Mouse (Mus musculus): ENCODE results near the gene Olfr1367. TPM values are rescaled to one million over a fixed set of nuclear protein-coding genes. Genes with fewer than 3 reads are reported as not detected.
A peak's percentile ranks its signal among the peaks of the same experiment; 100 is the strongest.

The Olfr1367 gene
- polyA plus RNA-seq (2012; ENCODE audit: insufficient read depth, low replicate concordance): not detected in 2 replicates

DNA sequence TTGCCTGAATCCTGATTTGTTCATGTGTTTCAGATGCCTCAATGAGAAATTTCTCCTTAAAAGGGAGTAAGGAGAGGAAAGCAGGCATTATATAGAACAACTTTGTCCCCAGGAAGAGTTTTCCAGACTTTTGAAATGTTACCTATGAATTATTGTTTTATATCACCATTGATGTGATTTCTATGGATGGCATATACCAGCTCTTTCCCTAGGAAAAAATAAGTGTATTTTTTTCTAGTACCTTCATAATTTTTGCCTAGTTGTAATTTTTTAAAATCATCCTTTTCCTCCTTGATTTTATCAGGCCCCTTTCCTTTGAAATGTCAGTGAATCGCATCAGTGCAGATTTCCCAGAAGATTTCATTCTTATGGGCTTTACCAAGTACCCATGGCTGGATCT is at the start of gene Olfr1367:
TSS of gene Olfr1367 (plus strand) at position 301 of the 400 bp plus-strand sequence.
- H3K36me3 ChIP-seq (replicated peaks; ENCODE audit: low read length): no peaks in the 10 kb centered on the region
- H3K27me3 ChIP-seq (replicated peaks): peaks cover 21% of the 10 kb centered on the region
- TF ChIP-seq FLI1 (IDR thresholded peaks at IDR 0.05; ENCODE audit: low read length) (no peak), GATA1 (IDR thresholded peaks at IDR 0.05; ENCODE audit: borderline replicate concordance, low read length) (no peak)
- no peak within 1 kb of the TSS for H3K4me3 ChIP-seq (replicated peaks)
- H3K4me1 ChIP-seq: peaks cover under 1% of the 10 kb centered on the region; the same call in 1 of the 2 replicates
- H3K9me3 ChIP-seq: no peaks in the 10 kb centered on the region

DNA sequence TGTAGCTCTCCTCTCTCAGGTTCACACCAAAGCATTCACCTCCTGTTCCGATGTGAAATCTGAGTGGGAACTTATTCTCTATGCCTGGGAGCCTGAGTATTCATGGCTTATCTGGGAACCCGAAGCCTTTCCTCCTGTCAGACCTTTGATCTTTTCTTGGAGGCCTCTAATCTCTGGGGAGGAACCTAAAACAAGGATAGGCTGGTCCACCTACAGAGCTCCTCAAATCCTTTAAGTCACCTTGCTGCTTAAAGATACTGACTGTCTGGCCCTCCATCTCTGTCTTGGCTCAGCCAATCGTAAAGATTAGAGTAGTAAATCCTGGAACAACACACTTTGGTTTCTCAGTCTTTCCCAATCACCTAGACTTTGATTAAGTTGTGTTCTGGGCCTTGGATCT is 48.2 kb upstream of the Olfr1367 start:
- no peak overlapping the region for H3K4me3 ChIP-seq (replicated peaks)
- H3K27me3 ChIP-seq (replicated peaks): peaks cover 19% of the 10 kb centered on the region
- H3K9me3 ChIP-seq: no peaks in the 10 kb centered on the region
- TF ChIP-seq FLI1 (IDR thresholded peaks at IDR 0.05; ENCODE audit: low read length) (no peak), GATA1 (IDR thresholded peaks at IDR 0.05; ENCODE audit: borderline replicate concordance, low read length) (no peak)
- H3K4me1 ChIP-seq: peaks cover 18% of the 10 kb centered on the region
- H3K36me3 ChIP-seq (replicated peaks; ENCODE audit: low read length): no peaks in the 10 kb centered on the region

DNA sequence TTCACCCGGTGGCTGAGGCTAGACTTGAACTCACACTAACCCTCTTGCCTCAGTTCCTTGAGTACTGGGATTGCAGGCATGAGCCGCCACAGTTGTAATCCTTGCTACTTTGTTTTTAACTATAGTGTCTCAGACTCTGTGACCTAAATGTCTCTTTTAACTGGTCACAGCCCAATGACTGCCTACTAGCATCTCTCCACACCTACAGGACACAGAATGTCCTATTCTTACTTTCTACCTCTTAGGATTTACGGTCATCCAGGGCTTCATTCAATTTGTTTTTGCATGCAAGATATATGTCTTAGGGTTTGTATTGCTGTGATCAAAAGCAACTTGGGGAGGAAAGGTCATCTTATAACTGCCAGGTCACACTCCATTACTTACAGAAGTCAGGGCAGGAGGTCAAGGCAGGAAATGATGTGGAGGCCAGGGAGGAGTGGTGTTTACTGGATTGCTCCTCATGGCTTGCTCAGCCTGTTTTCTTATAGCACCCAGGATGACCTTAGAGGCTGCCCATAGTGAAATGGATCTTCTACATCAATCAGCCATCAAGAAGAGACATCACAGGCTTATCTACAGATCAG is 42.1 kb upstream of the Olfr1367 start:
- TF ChIP-seq FLI1 (IDR thresholded peaks at IDR 0.05; ENCODE audit: low read length) (no peak), GATA1 (IDR thresholded peaks at IDR 0.05; ENCODE audit: borderline replicate concordance, low read length) (no peak)
- H3K9me3 ChIP-seq: no peaks in the 10 kb centered on the region
- no peaks in the 10 kb centered on the region for H3K36me3 ChIP-seq (replicated peaks; ENCODE audit: low read length)
- peaks cover 23% of the 10 kb centered on the region for H3K4me1 ChIP-seq
- H3K27me3 ChIP-seq (replicated peaks): peaks cover 13% of the 10 kb centered on the region
- H3K4me3 ChIP-seq (replicated peaks): no peak overlapping the region

DNA sequence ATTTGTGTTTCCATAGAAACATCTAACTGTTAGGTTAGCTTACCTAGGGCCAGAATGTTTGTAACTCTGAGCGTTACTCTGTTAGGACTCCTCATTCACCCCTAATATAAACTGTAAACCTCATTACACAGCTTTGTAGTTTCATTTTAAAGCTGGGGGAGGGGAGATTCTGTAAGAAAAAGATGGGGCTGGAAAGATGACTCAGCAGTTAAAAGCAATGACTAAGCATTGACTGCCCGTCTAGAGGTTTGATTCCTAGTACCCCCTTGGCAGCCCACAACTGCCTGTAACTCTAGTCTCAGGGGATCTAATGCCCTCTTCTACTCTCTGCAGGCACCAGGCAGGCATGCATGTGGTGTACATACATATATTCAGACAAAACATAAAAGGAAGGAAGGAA is 36.9 kb upstream of the Olfr1367 start:
- Histone ChIP-seq H3K4me1 (peaks cover 6% of the 10 kb centered on the region; the same call in 1 of the 2 replicates), H3K4me3 (replicated peaks) (no peak overlapping the region), H3K27me3 (replicated peaks) (peaks cover 31% of the 10 kb centered on the region), H3K9me3 (no peaks in the 10 kb centered on the region), H3K36me3 (replicated peaks; ENCODE audit: low read length) (no peaks in the 10 kb centered on the region)
- TF ChIP-seq FLI1 (IDR thresholded peaks at IDR 0.05; ENCODE audit: low read length) (no peak), GATA1 (IDR thresholded peaks at IDR 0.05; ENCODE audit: borderline replicate concordance, low read length) (no peak)

DNA sequence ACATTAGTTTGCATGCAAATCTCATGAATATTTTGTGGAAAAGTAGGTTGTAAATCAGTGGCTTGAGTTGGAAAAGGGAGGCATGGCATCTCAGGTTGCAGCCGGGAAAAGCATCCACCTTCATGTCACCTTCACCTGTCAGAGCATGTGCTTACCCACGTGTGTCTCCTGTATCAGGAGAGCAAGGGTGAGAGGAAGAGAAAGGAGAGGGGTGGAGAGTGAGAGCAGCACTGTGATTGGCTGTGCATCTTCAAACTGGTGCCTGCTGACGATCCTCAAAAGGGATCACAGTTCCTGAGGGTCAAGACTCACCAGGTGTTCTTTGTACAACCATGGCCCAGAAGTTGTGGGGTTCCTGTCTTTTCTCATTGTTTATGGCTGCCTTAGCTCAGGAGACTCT is 34.8 kb upstream of the Olfr1367 start, which contains the start of gene Gpx6:
TSS of gene Gpx6 (plus strand) at position 200 of the 400 bp plus-strand sequence.
- peaks cover 6% of the 10 kb centered on the region; the same call in 1 of the 2 replicates for H3K4me1 ChIP-seq
- no peak for TF ChIP-seq FLI1 (IDR thresholded peaks at IDR 0.05; ENCODE audit: low read length)
- no peak for TF ChIP-seq GATA1 (IDR thresholded peaks at IDR 0.05; ENCODE audit: borderline replicate concordance, low read length)
- no peaks in the 10 kb centered on the region for H3K9me3 ChIP-seq
- H3K4me3 ChIP-seq (replicated peaks): no peak within 1 kb of the TSS
- no peaks in the 10 kb centered on the region for H3K36me3 ChIP-seq (replicated peaks; ENCODE audit: low read length)
- H3K27me3 ChIP-seq (replicated peaks): peaks cover 39% of the 10 kb centered on the region

DNA sequence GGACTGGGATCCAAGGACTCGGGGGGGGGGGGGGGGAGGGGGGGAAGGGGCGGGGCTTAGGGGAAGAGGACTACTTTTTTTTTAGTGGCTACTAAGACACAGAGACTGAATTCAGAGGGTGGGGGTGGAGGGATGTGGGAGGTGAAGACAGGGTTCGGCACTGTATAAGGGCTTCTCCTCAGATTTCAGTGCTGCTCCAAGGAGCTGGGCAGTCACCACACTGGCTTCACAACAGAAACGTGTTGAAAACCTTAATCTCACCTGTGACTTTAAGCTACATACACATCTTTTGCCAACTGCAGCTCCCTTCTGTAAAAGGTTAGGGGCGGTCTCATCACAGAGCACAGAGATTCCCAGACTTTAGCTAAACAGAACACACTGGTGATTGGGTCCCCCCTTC is 33.9 kb upstream of the Olfr1367 start:
- no peak overlapping the region for H3K4me3 ChIP-seq (replicated peaks)
- peaks cover 42% of the 10 kb centered on the region for H3K27me3 ChIP-seq (replicated peaks)
- H3K4me1 ChIP-seq: peaks cover 6% of the 10 kb centered on the region; the same call in 1 of the 2 replicates
- no peaks in the 10 kb centered on the region for H3K36me3 ChIP-seq (replicated peaks; ENCODE audit: low read length)
- H3K9me3 ChIP-seq: no peaks in the 10 kb centered on the region
- TF ChIP-seq FLI1 (IDR thresholded peaks at IDR 0.05; ENCODE audit: low read length) (no peak), GATA1 (IDR thresholded peaks at IDR 0.05; ENCODE audit: borderline replicate concordance, low read length) (no peak)

DNA sequence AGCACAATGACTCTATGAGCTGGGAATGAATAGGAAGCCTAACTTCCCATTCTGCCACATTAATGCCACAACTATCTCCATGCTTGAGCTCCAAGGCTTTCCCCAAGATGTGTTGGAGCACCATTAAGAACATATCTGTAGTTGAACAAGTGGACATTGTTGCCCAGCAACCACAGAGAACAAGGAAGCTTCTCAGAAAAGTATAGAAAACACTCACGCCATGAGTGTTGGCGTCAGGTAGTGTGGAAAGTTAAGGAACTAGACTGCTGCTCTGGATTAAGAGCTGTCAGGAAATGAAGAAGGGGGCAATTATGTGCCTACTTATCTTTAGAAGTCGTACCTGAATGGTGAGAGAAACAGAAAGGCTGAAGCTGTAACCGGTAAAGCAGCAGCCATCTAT is 32.8 kb upstream of the Olfr1367 start:
- Histone ChIP-seq H3K27me3 (replicated peaks) (peaks cover 45% of the 10 kb centered on the region), H3K4me1 (peaks cover 6% of the 10 kb centered on the region; the same call in 1 of the 2 replicates)
- TF ChIP-seq FLI1 (IDR thresholded peaks at IDR 0.05; ENCODE audit: low read length) (no peak), GATA1 (IDR thresholded peaks at IDR 0.05; ENCODE audit: borderline replicate concordance, low read length) (no peak)

DNA sequence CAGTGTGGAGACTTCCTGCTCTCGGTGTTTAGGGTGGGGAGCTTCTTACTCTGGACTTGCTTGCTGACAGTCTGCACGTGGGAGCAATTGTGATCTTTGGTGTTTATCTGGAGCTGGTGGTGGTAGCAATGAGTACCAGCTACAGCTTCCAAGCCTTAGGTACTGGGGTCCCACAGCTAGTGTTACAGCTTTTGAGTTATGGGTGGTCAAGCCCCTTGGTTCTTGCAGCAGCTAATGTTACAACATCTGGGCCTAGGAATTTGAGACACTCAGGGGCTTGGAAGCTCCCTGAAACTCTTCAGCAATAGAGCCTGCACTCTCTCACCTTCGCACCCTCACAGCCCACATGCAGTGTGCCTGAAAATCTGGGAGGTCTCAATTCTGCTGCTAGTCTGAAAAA is 26.4 kb upstream of the Olfr1367 start:
- TF ChIP-seq GATA1 (IDR thresholded peaks at IDR 0.05; ENCODE audit: borderline replicate concordance, low read length) (no peak), FLI1 (IDR thresholded peaks at IDR 0.05; ENCODE audit: low read length) (no peak)
- H3K4me3 ChIP-seq (replicated peaks): no peak overlapping the region
- H3K4me1 ChIP-seq: peaks cover 21% of the 10 kb centered on the region
- peaks cover 3% of the 10 kb centered on the region; the same call in 1 of the 2 replicates for H3K9me3 ChIP-seq
- H3K36me3 ChIP-seq (replicated peaks; ENCODE audit: low read length): no peaks in the 10 kb centered on the region
- H3K27me3 ChIP-seq (replicated peaks): peaks cover 67% of the 10 kb centered on the region

More for the DNA sequence above, 32.8 kb upstream of the Olfr1367 start:
- Histone ChIP-seq H3K36me3 (replicated peaks; ENCODE audit: low read length) (no peaks in the 10 kb centered on the region), H3K4me3 (replicated peaks) (no peak overlapping the region), H3K9me3 (no peaks in the 10 kb centered on the region)

DNA sequence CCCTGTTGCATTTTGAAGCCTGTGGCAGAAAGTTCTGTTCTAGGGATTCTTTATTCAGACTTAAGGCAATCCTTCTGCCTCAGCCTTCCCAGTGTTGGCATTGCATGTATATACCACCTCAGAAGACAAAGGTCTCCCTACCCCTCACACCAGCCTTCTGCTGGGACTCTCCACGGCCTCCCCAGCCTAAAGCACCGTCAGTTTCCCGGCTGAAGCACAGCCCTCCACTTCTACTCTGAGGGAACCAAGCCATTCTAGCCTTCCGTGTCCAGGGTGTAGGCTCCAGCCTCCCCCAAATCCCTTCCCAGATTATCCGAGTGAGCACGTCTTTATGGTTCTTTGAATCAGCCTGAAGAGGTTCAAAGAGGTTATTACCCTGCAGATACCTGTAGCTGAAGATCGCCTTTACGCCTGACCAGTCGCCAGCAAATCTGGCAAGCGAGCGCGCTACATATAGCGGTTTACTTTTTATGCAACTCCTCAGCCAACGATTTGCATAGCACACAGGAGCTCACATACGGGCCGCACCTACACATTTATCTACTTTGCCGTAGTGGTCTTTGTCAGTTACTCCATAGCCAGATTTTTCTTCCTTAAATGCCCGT is 24.7 kb upstream of the Olfr1367 start:
- peaks cover 71% of the 10 kb centered on the region for H3K27me3 ChIP-seq (replicated peaks)
- peak overlapping the region; percentile 3 for H3K4me3 ChIP-seq (replicated peaks)
- TF ChIP-seq GATA1 (IDR thresholded peaks at IDR 0.05; ENCODE audit: borderline replicate concordance, low read length): no peak
- H3K36me3 ChIP-seq (replicated peaks; ENCODE audit: low read length): no peaks in the 10 kb centered on the region
- peaks cover 29% of the 10 kb centered on the region for H3K4me1 ChIP-seq
- peaks cover 3% of the 10 kb centered on the region; the same call in 1 of the 2 replicates for H3K9me3 ChIP-seq
